Mouse (Mus musculus): ENCODE data around the gene Hes6. TPM values are rescaled to one million over a fixed set of nuclear protein-coding genes. Genes with fewer than 3 reads are reported as not detected.

The Hes6 gene
- polyA plus RNA-seq, 1 experiment from 2014 or later, result 84.4 TPM

DNA sequence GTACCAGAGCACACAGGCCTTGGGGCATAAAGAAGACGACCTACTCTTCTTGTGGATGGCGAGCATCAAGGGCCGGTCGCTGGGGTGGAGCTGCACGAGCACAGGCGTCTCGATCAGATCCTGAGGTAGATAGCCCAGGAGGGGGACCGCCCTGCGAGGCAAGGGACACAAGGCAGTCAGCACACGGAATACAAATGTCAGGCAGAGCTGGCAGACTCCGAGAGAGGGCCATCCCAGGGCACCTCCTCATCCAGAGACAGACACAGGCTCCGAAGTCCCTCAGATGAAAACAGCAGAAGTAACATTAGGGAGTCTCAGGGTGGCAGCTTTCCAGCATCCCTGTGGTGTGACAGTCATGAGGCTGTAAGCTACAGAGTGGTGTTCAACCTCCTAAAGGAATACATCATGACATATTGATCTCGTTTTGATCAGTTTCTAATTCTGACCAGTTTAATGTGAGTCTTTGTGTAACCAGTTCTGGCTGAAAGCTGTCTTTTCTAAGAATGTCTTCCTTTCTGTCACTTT lies 21.8 kb upstream of the Hes6 start:
- ATAC-seq (replicated peaks; ENCODE audit: low FRiP score, low TSS enrichment, low read depth), result no peak
- 86% methylated on average over 13 of the region's 13 CpGs for WGBS
- no peaks in the 10 kb centered on the region for H3K9me3 ChIP-seq (ENCODE audit: control insufficient read depth, low read length)
- no peak overlapping the region for H3K9ac ChIP-seq (ENCODE audit: low read length)
- H3K4me3 ChIP-seq (ENCODE audit: low read depth, low read length), result no peak overlapping the region
- no peak for DNase-seq (ENCODE audit: low spot score)
- no peak overlapping the region for H3K4me2 ChIP-seq (ENCODE audit: low read length)
- peaks cover 14% of the 10 kb centered on the region for H3K4me1 ChIP-seq (replicated peaks; ENCODE audit: control insufficient read depth, insufficient read depth, low read length)
- no peaks in the 10 kb centered on the region for H3K27me3 ChIP-seq (replicated peaks; ENCODE audit: control insufficient read depth, insufficient read depth, low read length)
- H3K36me3 ChIP-seq (ENCODE audit: control insufficient read depth, insufficient read depth, low read length), result peaks cover 44% of the 10 kb centered on the region
- H3K27ac ChIP-seq (ENCODE audit: low read depth), result peak overlapping the region; percentile 72

GRCm38 (mm10) chr1:91434905-91435304 lies 21.1 kb upstream of the Hes6 start:
- Histone ChIP-seq H3K4me3 (ENCODE audit: low read depth, low read length) (no peak overlapping the region), H3K9me3 (ENCODE audit: control insufficient read depth, low read length) (no peaks in the 10 kb centered on the region), H3K27ac (ENCODE audit: low read depth) (no peak overlapping the region), H3K27me3 (replicated peaks; ENCODE audit: control insufficient read depth, insufficient read depth, low read length) (no peaks in the 10 kb centered on the region), H3K4me1 (replicated peaks; ENCODE audit: control insufficient read depth, insufficient read depth, low read length) (peaks cover 14% of the 10 kb centered on the region), H3K9ac (ENCODE audit: low read length) (no peak overlapping the region), H3K4me2 (ENCODE audit: low read length) (no peak overlapping the region), H3K36me3 (ENCODE audit: control insufficient read depth, insufficient read depth, low read length) (peaks cover 45% of the 10 kb centered on the region)
- DNase-seq (ENCODE audit: low spot score) (no peak), ATAC-seq (replicated peaks; ENCODE audit: low FRiP score, low TSS enrichment, low read depth) (no peak)
- whole genome bisulfite sequencing, result 94% methylated on average over 8 of the region's 8 CpGs

DNA sequence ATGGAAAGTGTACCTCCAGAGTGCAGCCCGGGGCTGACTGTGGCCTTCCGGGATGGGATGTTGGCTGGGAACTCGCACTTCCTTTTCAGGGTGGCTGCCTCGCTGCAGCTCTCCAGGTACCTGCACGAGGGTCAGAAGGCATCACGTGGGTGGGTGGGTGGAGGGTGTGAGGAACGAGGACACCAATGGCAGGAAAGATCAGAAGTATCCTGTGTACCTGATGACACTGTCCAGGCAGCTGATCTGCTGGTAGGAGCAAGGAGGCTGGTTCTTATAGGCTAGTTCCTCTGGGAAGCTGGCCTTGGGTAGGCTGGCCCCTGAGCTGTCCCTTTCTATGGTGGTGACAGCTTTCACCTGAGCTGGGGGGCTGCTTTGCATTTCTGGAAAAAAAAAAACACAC lies 16.9 kb upstream of the Hes6 start:
- no peak for ATAC-seq (replicated peaks; ENCODE audit: low FRiP score, low TSS enrichment, low read depth)
- 75% methylated on average over 7 of the region's 7 CpGs for WGBS
- H3K9ac ChIP-seq (ENCODE audit: low read length), result no peak overlapping the region
- H3K4me2 ChIP-seq (ENCODE audit: low read length), result no peak overlapping the region
- H3K27me3 ChIP-seq (replicated peaks; ENCODE audit: control insufficient read depth, insufficient read depth, low read length), result no peaks in the 10 kb centered on the region
- H3K9me3 ChIP-seq (ENCODE audit: control insufficient read depth, low read length), result no peaks in the 10 kb centered on the region
- peaks cover 41% of the 10 kb centered on the region for H3K36me3 ChIP-seq (ENCODE audit: control insufficient read depth, insufficient read depth, low read length)
- H3K4me1 ChIP-seq (replicated peaks; ENCODE audit: control insufficient read depth, insufficient read depth, low read length), result peaks cover 3% of the 10 kb centered on the region
- no peak overlapping the region for H3K4me3 ChIP-seq (ENCODE audit: low read depth, low read length)
- no peak overlapping the region for H3K27ac ChIP-seq (ENCODE audit: low read depth)
- DNase-seq (ENCODE audit: low spot score), result no peak

DNA sequence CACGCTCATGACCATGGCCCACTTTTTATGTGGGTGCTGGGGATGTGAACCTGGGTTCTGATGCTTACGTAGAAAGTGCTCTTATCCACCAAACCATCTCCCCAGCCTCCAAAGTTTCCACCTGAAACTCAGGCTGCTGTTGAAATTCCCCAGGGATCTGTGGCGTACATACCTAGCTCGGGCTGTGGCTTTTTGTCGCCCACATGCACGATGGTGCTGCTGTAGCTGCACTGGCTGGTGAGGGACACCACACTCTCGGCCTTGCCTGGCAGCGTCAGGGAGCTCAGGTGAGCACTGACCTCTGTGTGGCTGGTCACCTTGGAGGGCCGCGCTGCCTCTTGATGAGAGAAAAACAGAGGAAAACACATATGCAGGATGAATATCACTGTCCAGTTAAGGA lies 15.4 kb upstream of the Hes6 start:
- Histone ChIP-seq H3K27me3 (replicated peaks; ENCODE audit: control insufficient read depth, insufficient read depth, low read length) (no peaks in the 10 kb centered on the region), H3K4me1 (replicated peaks; ENCODE audit: control insufficient read depth, insufficient read depth, low read length) (no peaks in the 10 kb centered on the region), H3K9me3 (ENCODE audit: control insufficient read depth, low read length) (no peaks in the 10 kb centered on the region), H3K4me2 (ENCODE audit: low read length) (no peak overlapping the region), H3K9ac (ENCODE audit: low read length) (no peak overlapping the region), H3K27ac (ENCODE audit: low read depth) (no peak overlapping the region), H3K36me3 (ENCODE audit: control insufficient read depth, insufficient read depth, low read length) (peaks cover 39% of the 10 kb centered on the region), H3K4me3 (ENCODE audit: low read depth, low read length) (no peak overlapping the region)
- 92% methylated on average over 10 of the region's 10 CpGs for WGBS
- DNase-seq (ENCODE audit: low spot score) (no peak), ATAC-seq (replicated peaks; ENCODE audit: low FRiP score, low TSS enrichment, low read depth) (no peak)

- 29% methylated on average over 4 of the region's 4 CpGs for WGBS
Observed at GRCm38 (mm10) chr1:91428614-91429013, 14.8 kb upstream of the Hes6 start.

DNA sequence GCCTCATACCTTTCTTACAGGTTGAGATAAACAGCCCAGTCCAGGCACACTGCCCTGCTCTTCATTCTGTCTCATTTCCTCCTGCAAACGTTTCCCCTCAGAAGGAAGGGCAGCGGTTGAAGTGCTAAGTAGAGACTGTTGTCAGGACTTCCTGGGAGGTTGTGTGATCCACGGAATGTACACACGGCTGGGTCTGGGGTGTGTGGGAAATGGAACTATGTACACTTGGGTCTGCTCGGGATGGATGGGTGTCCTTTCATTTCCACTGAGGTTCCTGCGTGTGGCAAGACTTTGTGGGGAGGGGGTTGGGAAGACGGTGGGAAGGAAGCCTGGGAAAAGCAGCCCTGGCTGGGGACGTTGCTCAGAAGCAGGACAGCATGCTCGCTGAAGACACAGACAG lies 12.6 kb upstream of the Hes6 start:
- DNase-seq (ENCODE audit: low spot score), result no peak
- Histone ChIP-seq H3K9me3 (ENCODE audit: control insufficient read depth, low read length) (no peaks in the 10 kb centered on the region), H3K9ac (ENCODE audit: low read length) (no peak overlapping the region), H3K27ac (ENCODE audit: low read depth) (no peak overlapping the region), H3K4me2 (ENCODE audit: low read length) (no peak overlapping the region), H3K27me3 (replicated peaks; ENCODE audit: control insufficient read depth, insufficient read depth, low read length) (no peaks in the 10 kb centered on the region), H3K36me3 (ENCODE audit: control insufficient read depth, insufficient read depth, low read length) (peaks cover 36% of the 10 kb centered on the region), H3K4me3 (ENCODE audit: low read depth, low read length) (no peak overlapping the region), H3K4me1 (replicated peaks; ENCODE audit: control insufficient read depth, insufficient read depth, low read length) (no peaks in the 10 kb centered on the region)
- ATAC-seq (replicated peaks; ENCODE audit: low FRiP score, low TSS enrichment, low read depth), result no peak
- 78% methylated on average over 9 of the region's 9 CpGs for WGBS

More at GRCm38 (mm10) chr1:91428614-91429013, 14.8 kb upstream of the Hes6 start:
- Histone ChIP-seq H3K4me1 (replicated peaks; ENCODE audit: control insufficient read depth, insufficient read depth, low read length) (no peaks in the 10 kb centered on the region), H3K4me2 (ENCODE audit: low read length) (no peak overlapping the region), H3K36me3 (ENCODE audit: control insufficient read depth, insufficient read depth, low read length) (peaks cover 44% of the 10 kb centered on the region), H3K9ac (ENCODE audit: low read length) (no peak overlapping the region), H3K4me3 (ENCODE audit: low read depth, low read length) (no peak overlapping the region), H3K27ac (ENCODE audit: low read depth) (no peak overlapping the region), H3K27me3 (replicated peaks; ENCODE audit: control insufficient read depth, insufficient read depth, low read length) (no peaks in the 10 kb centered on the region), H3K9me3 (ENCODE audit: control insufficient read depth, low read length) (no peaks in the 10 kb centered on the region)
- DNase-seq (ENCODE audit: low spot score), result peak; percentile 89
- ATAC-seq (replicated peaks; ENCODE audit: low FRiP score, low TSS enrichment, low read depth), result peak; percentile 73; the same call in 1 of the 2 replicates

GRCm38 (mm10) chr1:91420601-91421065 lies 6.8 kb upstream of the Hes6 start:
- DNase-seq (ENCODE audit: low spot score), result no peak
- no peaks in the 10 kb centered on the region for H3K4me1 ChIP-seq (replicated peaks; ENCODE audit: control insufficient read depth, insufficient read depth, low read length)
- no peak for ATAC-seq (replicated peaks; ENCODE audit: low FRiP score, low TSS enrichment, low read depth)
- no peak overlapping the region for H3K27ac ChIP-seq (ENCODE audit: low read depth)
- H3K4me2 ChIP-seq (ENCODE audit: low read length), result no peak overlapping the region
- no peak overlapping the region for H3K9ac ChIP-seq (ENCODE audit: low read length)
- H3K36me3 ChIP-seq (ENCODE audit: control insufficient read depth, insufficient read depth, low read length), result peaks cover 20% of the 10 kb centered on the region
- H3K27me3 ChIP-seq (replicated peaks; ENCODE audit: control insufficient read depth, insufficient read depth, low read length), result no peaks in the 10 kb centered on the region
- WGBS, result 88% methylated on average over 8 of the region's 8 CpGs
- H3K4me3 ChIP-seq (ENCODE audit: low read depth, low read length), result no peak overlapping the region
- H3K9me3 ChIP-seq (ENCODE audit: control insufficient read depth, low read length), result no peaks in the 10 kb centered on the region

- Histone ChIP-seq H3K36me3 (ENCODE audit: control insufficient read depth, insufficient read depth, low read length) (peaks cover 20% of the 10 kb centered on the region), H3K4me1 (replicated peaks; ENCODE audit: control insufficient read depth, insufficient read depth, low read length) (no peaks in the 10 kb centered on the region; the same call in 1 of the 2 replicates)
Observed at GRCm38 (mm10) chr1:91419862-91420600, 6.2 kb upstream of the Hes6 start.

GRCm38 (mm10) chr1:91417991-91418390 lies 4.2 kb upstream of the Hes6 start:
- H3K4me1 ChIP-seq (replicated peaks; ENCODE audit: control insufficient read depth, insufficient read depth, low read length), result peaks cover 13% of the 10 kb centered on the region
- H3K4me3 ChIP-seq (ENCODE audit: low read depth, low read length), result no peak overlapping the region
- H3K9ac ChIP-seq (ENCODE audit: low read length), result no peak overlapping the region
- H3K4me2 ChIP-seq (ENCODE audit: low read length), result no peak overlapping the region
- H3K9me3 ChIP-seq (ENCODE audit: control insufficient read depth, low read length), result no peaks in the 10 kb centered on the region
- H3K27ac ChIP-seq (ENCODE audit: low read depth), result no peak overlapping the region
- H3K27me3 ChIP-seq (replicated peaks; ENCODE audit: control insufficient read depth, insufficient read depth, low read length), result no peaks in the 10 kb centered on the region
- no peak for DNase-seq (ENCODE audit: low spot score)
- ATAC-seq (replicated peaks; ENCODE audit: low FRiP score, low TSS enrichment, low read depth), result no peak
- H3K36me3 ChIP-seq (ENCODE audit: control insufficient read depth, insufficient read depth, low read length), result peaks cover 11% of the 10 kb centered on the region
- 55% methylated on average over 1 of the region's 1 CpGs for WGBS

More at GRCm38 (mm10) chr1:91419862-91420600, 6.2 kb upstream of the Hes6 start:
- H3K9me3 ChIP-seq (ENCODE audit: control insufficient read depth, low read length), result no peaks in the 10 kb centered on the region
- WGBS, result 64% methylated on average over 10 of the region's 10 CpGs
- DNase-seq (ENCODE audit: low spot score) (no peak), ATAC-seq (replicated peaks; ENCODE audit: low FRiP score, low TSS enrichment, low read depth) (no peak)
- no peak overlapping the region for H3K9ac ChIP-seq (ENCODE audit: low read length)
- H3K4me2 ChIP-seq (ENCODE audit: low read length), result no peak overlapping the region
- no peak overlapping the region for H3K27ac ChIP-seq (ENCODE audit: low read depth)
- no peak overlapping the region for H3K4me3 ChIP-seq (ENCODE audit: low read depth, low read length)
- H3K27me3 ChIP-seq (replicated peaks; ENCODE audit: control insufficient read depth, insufficient read depth, low read length), result no peaks in the 10 kb centered on the region

All from intestine, embryonic 14.5 days (tissue).